Mouse (Mus musculus) midbrain, postnatal 0 days (tissue): ENCODE data around the gene Supt20. TPM values are rescaled to one million over a fixed set of nuclear protein-coding genes. Genes with fewer than 3 reads are reported as not detected.
"Not testable (repeated sequence)": the region's sequence is repeated elsewhere in the genome, so short reads cannot be mapped to it uniquely, and the experiment has no call there.

Source experiments
- ATAC-seq: fragments of 200-750 bp; cut with Nextera tagmentation; 2 replicates; pipeline ENCODE4 v1.8.0; 2017; ENCODE audit warnings: moderate number of reproducible peaks, mild to moderate bottlenecking, moderate TSS enrichment, moderate library complexity; ENCODE audit not compliant: low FRiP score
- DNase-seq: peaks from one replicate; pipeline ENCODE4 v3.0.0-alpha.2; 2015; ENCODE audit warnings: low spot score
- H3K27ac ChIP-seq: fragments of 300-500 bp; sonication (generic); 2 replicates; pipeline ENCODE4 v1.5.1; 2014; ENCODE audit warnings: low read depth, mild to moderate bottlenecking, low read length, mixed read lengths
- H3K27me3 ChIP-seq: fragments of 300-500 bp; sonication (generic); 2 replicates; pipeline ENCODE4 v1.6.1; 2014; ENCODE audit warnings: low read length, control low read depth, mixed read lengths; ENCODE audit not compliant: insufficient read depth
- H3K36me3 ChIP-seq: fragments of 300-500 bp; sonication (generic); 2 replicates; pipeline ENCODE4 v1.6.1; 2014; ENCODE audit warnings: low read length, control low read depth, mixed read lengths; ENCODE audit not compliant: insufficient read depth
- H3K4me1 ChIP-seq: fragments of 300-500 bp; sonication (generic); 2 replicates; pipeline ENCODE4 v1.6.1; 2014; ENCODE audit warnings: mild to moderate bottlenecking, control low read depth, antibody characterized with exemption, low read length, mixed read lengths; ENCODE audit not compliant: insufficient read depth
- H3K4me2 ChIP-seq: fragments of 300-500 bp; sonication (generic); 2 replicates; pipeline ENCODE4 v1.6.1; 2014; ENCODE audit warnings: low read depth, mild to moderate bottlenecking, low read length, mixed read lengths; ENCODE audit not compliant: poor library complexity, severe bottlenecking
- H3K4me3 ChIP-seq: fragments of 300-500 bp; sonication (generic); 2 replicates; pipeline ENCODE4 v1.5.1; 2014; ENCODE audit warnings: low read depth, mild to moderate bottlenecking, low read length, moderate library complexity
- H3K9ac ChIP-seq: fragments of 300-500 bp; sonication (generic); replicated peaks from 2 replicates; pipeline ENCODE4 v1.6.1; 2014; ENCODE audit warnings: mild to moderate bottlenecking, low read length, moderate library complexity, mixed read lengths; ENCODE audit not compliant: poor library complexity, severe bottlenecking
- H3K9me3 ChIP-seq: fragments of 300-500 bp; sonication (generic); 2 replicates; pipeline ENCODE4 v1.6.1; 2016; ENCODE audit warnings: low read length, control low read depth
- CTCF ChIP-seq: IDR thresholded peaks from 2 replicates; pipeline ENCODE4 v1.5.1; 2016; ENCODE audit warnings: antibody characterized with exemption, mild to moderate bottlenecking
- WGBS: fragments of 180-500 bp; shearing (Covaris S2); extraction: QIAGEN DNeasy Blood & Tissue Kit; methylation state at CpG from one replicate; pipeline ENCODE4 v1.1.7; 2014; 5-methylcytosine and 5-hydroxymethylcytosine counted together
- polyA plus RNA-seq: library from polyadenylated mRNA; unstranded; fragments of >200 nt; fragmentation: Nextera tagmentation; extraction: Ambion mirVana; gene quantifications from 2 replicates; pipeline ENCODE4 v1.2.1, GENCODE M21; 2015
- total RNA-seq: library from RNA; depleted of rRNA; stranded (reverse); fragments of >200 nt; gene quantifications from 2 replicates; pipeline ENCODE4 v1.2.3, GENCODE M21; 2014

The Supt20 gene
- total and polyA plus RNA-seq, 2 experiments from 2014 or later, result 34.7 to 60.8 TPM

DNA sequence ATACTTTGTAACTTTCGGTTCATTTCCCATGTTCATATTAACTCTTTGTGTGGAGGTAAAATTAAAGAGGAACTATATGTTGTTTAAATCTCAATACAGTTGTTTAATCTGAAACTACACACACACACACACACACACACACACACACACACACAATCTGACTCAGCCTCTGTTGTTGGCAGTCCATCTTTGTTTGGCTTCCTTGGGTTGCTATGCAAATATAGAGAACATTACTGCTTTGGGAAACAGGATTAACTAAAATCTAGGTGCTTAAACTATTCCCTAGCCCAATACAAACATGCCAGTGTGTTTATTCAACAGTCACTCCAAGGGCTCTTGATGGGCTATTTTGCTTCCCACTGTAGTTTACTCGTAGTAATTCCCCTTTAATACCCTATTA, 5.4 kb upstream of the Supt20 start:
- Histone ChIP-seq H3K27ac (no peak overlapping the region), H3K27me3 (no peaks in the 10 kb centered on the region), H3K4me3 (no peak overlapping the region), H3K9ac (no peak overlapping the region), H3K4me1 (no peaks in the 10 kb centered on the region), H3K36me3 (no peaks in the 10 kb centered on the region), H3K4me2 (no peak overlapping the region), H3K9me3 (no peaks in the 10 kb centered on the region)
- 63% methylated on average over 2 of the region's 2 CpGs for WGBS
- DNase-seq, result no peak
- no peak for TF ChIP-seq CTCF
- no peak for ATAC-seq

DNA sequence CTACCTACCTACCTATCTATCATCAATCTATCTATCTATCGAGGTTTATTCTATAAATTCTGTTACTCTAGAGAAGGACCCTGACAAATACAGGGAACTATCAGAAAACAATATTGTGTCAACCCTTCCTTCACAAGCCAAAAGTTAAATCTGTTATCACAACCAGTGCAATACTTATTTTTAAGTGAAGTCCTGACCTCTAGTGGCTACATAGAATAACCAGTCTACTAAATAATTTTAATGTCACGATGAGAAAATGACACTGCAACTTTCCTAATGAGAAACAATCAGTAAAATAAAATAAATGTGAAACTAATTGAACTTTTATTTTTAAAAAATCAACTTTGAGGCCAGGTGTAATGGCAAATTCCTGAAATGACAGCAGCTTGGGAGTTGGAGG, 3.5 kb upstream of the Supt20 start:
- peak; percentile 76 for TF ChIP-seq CTCF
- peak; percentile 63 for DNase-seq

DNA sequence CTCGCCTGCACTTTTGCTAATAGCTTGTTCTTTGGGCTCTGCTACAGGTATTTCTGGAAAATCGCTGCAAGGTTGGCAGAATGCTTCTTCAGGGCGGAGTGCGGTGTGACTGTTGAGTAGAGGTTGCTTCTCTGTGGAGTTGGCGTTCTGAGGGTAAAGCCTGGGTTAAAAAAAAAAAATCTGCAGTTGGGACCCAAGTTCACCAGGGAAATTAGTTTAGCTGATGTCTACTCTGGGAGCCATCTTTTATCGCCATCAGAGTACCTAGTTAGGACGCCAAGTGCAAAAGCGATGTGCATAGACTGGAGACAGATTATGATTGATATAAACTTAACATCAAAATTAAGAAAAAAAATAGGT, 429 bp downstream of the Supt20 start:
- no peaks in the 10 kb centered on the region for H3K9me3 ChIP-seq
- WGBS, result under 1% methylated on average over 8 of the region's 8 CpGs
- H3K9ac ChIP-seq, result peak overlapping the region; percentile 68
- H3K4me2 ChIP-seq, result peak overlapping the region; percentile 62
- no peak for TF ChIP-seq CTCF
- no peaks in the 10 kb centered on the region for H3K4me1 ChIP-seq
- peak; percentile 4; the same call in 1 of the 2 replicates for ATAC-seq
- peak overlapping the region; percentile 76 for H3K4me3 ChIP-seq
- DNase-seq, result peak; percentile 40
- peak overlapping the region; percentile 72 for H3K27ac ChIP-seq
- H3K27me3 ChIP-seq, result no peaks in the 10 kb centered on the region
- H3K36me3 ChIP-seq, result peaks cover 12% of the 10 kb centered on the region

More for the DNA sequence above, 3.5 kb upstream of the Supt20 start:
- Histone ChIP-seq H3K36me3 (no peaks in the 10 kb centered on the region), H3K27me3 (no peaks in the 10 kb centered on the region), H3K9ac (no peak overlapping the region), H3K27ac (no peak overlapping the region), H3K4me3 (no peak overlapping the region), H3K4me1 (no peaks in the 10 kb centered on the region), H3K4me2 (no peak overlapping the region), H3K9me3 (no peaks in the 10 kb centered on the region)
- ATAC-seq, result no peak
- WGBS, result 44% methylated on average over 2 of the region's 2 CpGs

DNA sequence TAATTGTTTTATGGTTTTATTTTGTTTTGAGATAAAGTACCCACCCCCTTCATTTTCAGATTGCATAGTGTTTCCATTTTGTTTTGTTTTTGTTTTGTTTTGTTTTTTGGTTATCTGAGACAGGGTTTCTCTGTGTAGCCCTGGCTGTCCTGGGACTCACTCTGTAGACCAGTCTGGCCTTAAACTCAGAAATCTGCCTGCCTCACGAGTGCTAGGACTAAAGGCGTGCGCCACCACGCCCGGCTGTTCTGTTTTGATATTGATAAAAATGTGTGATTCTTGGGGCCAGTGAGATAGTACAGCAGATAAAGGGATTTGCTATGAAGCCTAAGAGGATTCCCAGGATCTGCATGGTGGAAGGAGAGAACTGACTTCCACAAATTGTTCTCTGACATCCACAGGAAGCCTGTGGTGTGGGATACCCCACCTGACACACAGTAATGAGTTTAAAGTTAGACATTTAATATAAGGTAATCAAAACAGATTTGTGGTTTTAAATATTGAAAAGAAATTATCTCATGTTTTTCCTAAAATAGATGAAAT, 7.2 kb downstream of the Supt20 start:
- Histone ChIP-seq H3K9ac (no peak overlapping the region), H3K27ac (no peak overlapping the region), H3K4me2 (no peak overlapping the region), H3K27me3 (no peaks in the 10 kb centered on the region), H3K9me3 (no peaks in the 10 kb centered on the region), H3K4me3 (no peak overlapping the region), H3K4me1 (no peaks in the 10 kb centered on the region), H3K36me3 (peaks cover 29% of the 10 kb centered on the region)
- TF ChIP-seq CTCF, result no peak
- DNase-seq, result no peak
- no peak for ATAC-seq
- 80% methylated on average over 5 of the region's 5 CpGs for WGBS

DNA sequence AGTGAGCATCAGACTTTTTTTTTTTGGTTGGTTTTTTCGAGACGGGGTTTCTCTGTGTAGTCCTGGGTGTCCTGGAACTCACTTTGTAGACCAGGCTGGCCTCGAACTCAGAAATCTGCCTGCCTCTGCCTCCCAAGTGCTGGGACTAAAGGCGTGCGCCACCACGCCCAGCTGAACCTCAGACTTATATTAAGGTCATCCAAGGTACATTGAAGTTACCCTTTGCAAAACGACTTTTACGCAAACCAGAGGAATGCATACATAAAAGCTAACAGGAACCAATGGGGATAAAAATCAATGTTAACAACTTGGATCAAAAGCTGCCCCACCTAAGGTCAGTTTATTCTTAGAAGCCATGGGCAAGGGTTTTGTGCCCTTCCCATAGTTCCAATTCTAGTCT, 11.5 kb downstream of the Supt20 start:
- not testable (repeated sequence) for H3K27me3 ChIP-seq, H3K4me3 ChIP-seq, H3K4me2 ChIP-seq, H3K9me3 ChIP-seq, H3K4me1 ChIP-seq, H3K9ac ChIP-seq, DNase-seq, ATAC-seq, H3K27ac ChIP-seq
- 96% methylated on average over 8 of the region's 8 CpGs for WGBS
- peaks cover 39% of the 10 kb centered on the region for H3K36me3 ChIP-seq

DNA sequence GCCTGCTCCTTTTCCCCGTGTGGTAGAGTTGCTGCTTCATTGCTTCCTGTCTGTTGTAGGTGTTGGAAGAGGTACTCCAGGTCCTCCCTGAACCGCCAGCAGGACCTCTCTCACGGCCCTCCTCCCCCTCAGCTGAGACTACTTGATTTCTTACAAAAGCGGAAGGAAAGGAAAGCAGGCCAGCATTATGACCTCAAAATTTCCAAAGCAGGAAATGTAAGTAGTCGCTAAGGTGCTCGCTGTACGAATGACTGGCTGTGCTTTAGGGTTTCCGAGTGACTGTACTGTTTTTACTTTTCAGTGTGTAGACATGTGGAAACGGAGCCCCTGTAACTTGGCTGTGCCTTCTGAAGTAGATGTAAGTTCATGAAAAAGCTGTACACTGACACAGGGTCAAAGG, 16.4 kb downstream of the Supt20 start:
- Histone ChIP-seq H3K36me3 (peaks cover 57% of the 10 kb centered on the region), H3K4me3 (no peak overlapping the region), H3K4me1 (no peaks in the 10 kb centered on the region), H3K4me2 (no peak overlapping the region), H3K27ac (no peak overlapping the region), H3K9ac (no peak overlapping the region), H3K9me3 (no peaks in the 10 kb centered on the region), H3K27me3 (no peaks in the 10 kb centered on the region)
- DNase-seq, result no peak
- WGBS, result 94% methylated on average over 9 of the region's 9 CpGs
- no peak for TF ChIP-seq CTCF
- no peak for ATAC-seq
